Mouse (Mus musculus) embryonic facial prominence, embryonic 11.5 days (tissue): ENCODE results near the gene Midn. TPM values are rescaled to one million over a fixed set of nuclear protein-coding genes. Genes with fewer than 3 reads are reported as not detected.

Source experiments
- ATAC-seq: fragments of 200-750 bp; cut with Nextera tagmentation; replicated peaks from 2 replicates; pipeline ENCODE4 v1.8.0; 2017; ENCODE audit warnings: low read depth; ENCODE audit not compliant: insufficient number of reproducible peaks, low FRiP score, low TSS enrichment
- DNase-seq: peaks from one replicate; pipeline ENCODE4 v3.0.0-alpha.2; 2015; ENCODE audit warnings: low spot score
- H3K27ac ChIP-seq: fragments of 300-500 bp; sonication (generic); replicated peaks from 2 replicates; pipeline ENCODE4 v1.5.1; 2014; ENCODE audit warnings: mild to moderate bottlenecking, low read depth, low read length, control low read depth
- H3K27me3 ChIP-seq: fragments of 300-500 bp; sonication (generic); 2 replicates; pipeline ENCODE4 v1.6.1; 2014; ENCODE audit warnings: mild to moderate bottlenecking, low read length, moderate library complexity, mixed read lengths; ENCODE audit not compliant: control insufficient read depth, insufficient read depth
- H3K36me3 ChIP-seq: fragments of 300-500 bp; sonication (generic); replicated peaks from 2 replicates; pipeline ENCODE4 v1.6.1; 2014; ENCODE audit warnings: low read depth, mild to moderate bottlenecking, low read length, moderate library complexity, mixed read lengths; ENCODE audit not compliant: control insufficient read depth, insufficient read depth
- H3K4me1 ChIP-seq: fragments of 300-500 bp; sonication (generic); 2 replicates; pipeline ENCODE4 v1.6.1; 2014; ENCODE audit warnings: low read length, mixed read lengths; ENCODE audit not compliant: control insufficient read depth, insufficient read depth
- H3K4me2 ChIP-seq: fragments of 300-500 bp; sonication (generic); 2 replicates; pipeline ENCODE4 v1.6.1; 2014; ENCODE audit warnings: low read depth, mild to moderate bottlenecking, control low read depth, low read length, moderate library complexity
- H3K4me3 ChIP-seq: fragments of 300-500 bp; sonication (generic); 2 replicates; pipeline ENCODE4 v1.5.1; 2014; ENCODE audit warnings: low read depth, low read length, control low read depth
- H3K9ac ChIP-seq: fragments of 300-500 bp; sonication (generic); replicated peaks from 2 replicates; pipeline ENCODE4 v1.6.1; 2014; ENCODE audit warnings: mild to moderate bottlenecking, control low read depth, low read length
- H3K9me3 ChIP-seq: fragments of 300-500 bp; sonication (generic); replicated peaks from 2 replicates; pipeline ENCODE4 v1.6.1; 2016; ENCODE audit warnings: mild to moderate bottlenecking, low read length, inconsistent platforms, mixed read lengths; ENCODE audit not compliant: control insufficient read depth
- WGBS: fragments of 180-500 bp; shearing (Covaris S2); extraction: QIAGEN DNeasy Blood & Tissue Kit; methylation state at CpG from one replicate; pipeline ENCODE4 v1.1.7; 2014; 5-methylcytosine and 5-hydroxymethylcytosine counted together
- polyA plus RNA-seq: library from polyadenylated mRNA; unstranded; fragments of >200 nt; fragmentation: Nextera tagmentation; extraction: Ambion mirVana; gene quantifications from 2 replicates; pipeline ENCODE4 v1.2.1, GENCODE M21; 2014

Midn gene
- polyA plus RNA-seq, 1 experiment from 2014 or later = 62.1 TPM

- 1% methylated on average over 40 of the region's 43 CpGs for WGBS
- Histone ChIP-seq H3K27me3 (peaks cover 10% of the 10 kb centered on the region), H3K27ac (peak overlapping the region; percentile 72), H3K4me2 (peak overlapping the region; percentile 89), H3K4me1 (peaks cover 14% of the 10 kb centered on the region), H3K9ac (peak overlapping the region; percentile 85), H3K9me3 (no peaks in the 10 kb centered on the region), H3K36me3 (peaks cover 13% of the 10 kb centered on the region), H3K4me3 (peak overlapping the region; percentile 75)
- ATAC-seq = peak; percentile 78
- peak; percentile 100 for DNase-seq
These were observed 6.1 kb upstream of the Midn start for GRCm38 (mm10) chr10:80141786-80142529.

GRCm38 (mm10) chr10:80142530-80142925 is 5.5 kb upstream of the Midn start:
- DNase-seq (no peak), ATAC-seq (no peak; the same call in 1 of the 2 replicates)
- WGBS = under 1% methylated on average over 15 of the region's 15 CpGs
- Histone ChIP-seq H3K9me3 (no peaks in the 10 kb centered on the region), H3K27me3 (peaks cover 5% of the 10 kb centered on the region; the same call in 1 of the 2 replicates), H3K9ac (peak overlapping the region; percentile 85), H3K27ac (peak overlapping the region; percentile 72), H3K4me2 (peak overlapping the region; percentile 89), H3K4me1 (peaks cover 10% of the 10 kb centered on the region), H3K36me3 (peaks cover 13% of the 10 kb centered on the region), H3K4me3 (peak overlapping the region; percentile 75)

- Histone ChIP-seq H3K4me1 (peaks cover 4% of the 10 kb centered on the region), H3K36me3 (peaks cover 13% of the 10 kb centered on the region), H3K4me3 (0 out of 2 replicates have a peak overlapping the region, but pooled peaks have one; percentile 3), H3K4me2 (no peak overlapping the region), H3K27me3 (0 out of 2 replicates have a peak, but pooled peaks cover 2% of the 10 kb centered on the region), H3K9ac (no peak overlapping the region), H3K9me3 (no peaks in the 10 kb centered on the region), H3K27ac (no peak overlapping the region)
- 94% methylated on average over 7 of the region's 7 CpGs for WGBS
- no peak for ATAC-seq
- DNase-seq = no peak
These were observed 4.4 kb upstream of the Midn start for GRCm38 (mm10) chr10:80143664-80144063.

- no peak overlapping the region for H3K4me3 ChIP-seq
- H3K27ac ChIP-seq = no peak overlapping the region
- no peak overlapping the region for H3K4me2 ChIP-seq
- H3K4me1 ChIP-seq = peaks cover 3% of the 10 kb centered on the region
- DNase-seq (no peak), ATAC-seq (no peak)
- no peak overlapping the region for H3K9ac ChIP-seq
- peaks cover 13% of the 10 kb centered on the region for H3K36me3 ChIP-seq
- 0 out of 2 replicates have a peak, but pooled peaks cover 2% of the 10 kb centered on the region for H3K27me3 ChIP-seq
- 95% methylated on average over 12 of the region's 12 CpGs for WGBS
- no peaks in the 10 kb centered on the region for H3K9me3 ChIP-seq
These were observed 3.9 kb upstream of the Midn start for GRCm38 (mm10) chr10:80144159-80144558.

- Histone ChIP-seq H3K4me3 (0 out of 2 replicates have a peak overlapping the region, but pooled peaks have one; percentile 3), H3K36me3 (peaks cover 13% of the 10 kb centered on the region), H3K27me3 (no peaks in the 10 kb centered on the region), H3K4me1 (no peaks in the 10 kb centered on the region; the same call in 1 of the 2 replicates), H3K9me3 (no peaks in the 10 kb centered on the region), H3K4me2 (no peak overlapping the region), H3K27ac (no peak overlapping the region), H3K9ac (no peak overlapping the region)
- DNase-seq (peak; percentile 79), ATAC-seq (no peak)
- 78% methylated on average over 20 of the region's 20 CpGs for WGBS
These were observed 2.9 kb upstream of the Midn start for GRCm38 (mm10) chr10:80144864-80145838.

- Histone ChIP-seq H3K4me3 (no peak overlapping the region), H3K4me1 (no peaks in the 10 kb centered on the region; the same call in 1 of the 2 replicates), H3K9ac (no peak overlapping the region), H3K9me3 (no peaks in the 10 kb centered on the region), H3K36me3 (peaks cover 13% of the 10 kb centered on the region), H3K27ac (no peak overlapping the region), H3K27me3 (no peaks in the 10 kb centered on the region), H3K4me2 (no peak overlapping the region)
- no peak for DNase-seq
- no peak for ATAC-seq
- WGBS = 93% methylated on average over 6 of the region's 6 CpGs
These were observed 2.2 kb upstream of the Midn start for GRCm38 (mm10) chr10:80145896-80146295.

GRCm38 (mm10) chr10:80146568-80147011 is 1.5 kb upstream of the Midn start:
- Histone ChIP-seq H3K36me3 (peaks cover 16% of the 10 kb centered on the region), H3K27me3 (no peaks in the 10 kb centered on the region), H3K4me2 (no peak overlapping the region), H3K4me3 (no peak overlapping the region), H3K9me3 (no peaks in the 10 kb centered on the region), H3K27ac (no peak overlapping the region), H3K4me1 (no peaks in the 10 kb centered on the region; the same call in 1 of the 2 replicates), H3K9ac (no peak overlapping the region; the same call in 1 of the 2 replicates)
- DNase-seq (no peak), ATAC-seq (no peak)
- 60% methylated on average over 4 of the region's 4 CpGs for WGBS
